Mouse (Mus musculus) left cerebral cortex, postnatal 14 days (tissue): ENCODE results near the gene Zscan4-ps3. TPM values are rescaled to one million over a fixed set of nuclear protein-coding genes. Genes with fewer than 3 reads are reported as not detected.
"Not testable (repeated sequence)": the region's sequence is repeated elsewhere in the genome, so short reads cannot be mapped to it uniquely, and the experiment has no call there.

Source experiments
- DNase-seq, 2 experiments: peaks; one replicate each; pipeline ENCODE4 v3.0.0; 2021 to 2022; ENCODE audit warnings: low spot score in 2 of 2, mixed read lengths in 1 of 2
- intact Hi-C: fragments of 180-260 bp; cut with DNase I; formaldehyde crosslinking; loops from one replicate; pipeline ENCODE4 v1.15.1; 2025
- long read RNA-seq, 2 experiments: library from polyadenylated mRNA; stranded (forward); transcript quantifications; one replicate each; pipeline ENCODE4 v2.0.0; 2021
- total RNA-seq, 2 experiments: library from RNA; stranded (reverse); gene quantifications; 2 replicates each; pipeline ENCODE4 v1.2.3; 2021

Gene Zscan4-ps3
- total RNA-seq, result not detected
- long read RNA-seq, experiment 1, result 0 reads
- long read RNA-seq, experiment 2, result 0 reads

GRCm38 (mm10) chr7:11609008-11609407 lies at the start of gene Zscan4-ps3:
TSS of gene Zscan4-ps3 (plus strand) at chr7:11609308.
- DNase-seq, intact Hi-C loops: not testable (repeated sequence)

- not testable (repeated sequence) for DNase-seq
Observed at GRCm38 (mm10) chr7:11617082-11617481, 8.0 kb downstream of the Zscan4-ps3 start.

More at GRCm38 (mm10) chr7:11617082-11617481, 8.0 kb downstream of the Zscan4-ps3 start:
- intact Hi-C loops, result not testable (repeated sequence)

Other genes with a start within 250 kb of the Zscan4-ps3 start
- not detected for gene Zscan4f, start 211.4 kb upstream of the Zscan4-ps3 start, total RNA-seq
- not detected for gene Zscan4-ps2, start 95.0 kb upstream of the Zscan4-ps3 start, total RNA-seq
- gene Vmn1r72, start 70.8 kb downstream of the Zscan4-ps3 start, total RNA-seq, result not detected
- not detected for gene Vmn1r73, start 121.0 kb downstream of the Zscan4-ps3 start, total RNA-seq
- not detected for gene Vmn1r74, start 224.7 kb downstream of the Zscan4-ps3 start, total RNA-seq